Mouse (Mus musculus) liver, adult 2 months (tissue): ENCODE results near the gene Gm21915. TPM values are rescaled to one million over a fixed set of nuclear protein-coding genes. Genes with fewer than 3 reads are reported as not detected.

Experiments used
- DNase-seq: peaks from one replicate; pipeline ENCODE4 v3.0.0-alpha.2; 2011; ENCODE audit warnings: low read depth, low spot score; ENCODE audit errors: extremely low read depth
- H3K27ac ChIP-seq: fragments of 200-500 bp; replicated peaks from 2 replicates; pipeline ENCODE4 v1.5.1; 2012; ENCODE audit warnings: low read depth, mild to moderate bottlenecking, control low read depth, inconsistent platforms, low read length; ENCODE audit not compliant: insufficient read depth
- H3K27me3 ChIP-seq: fragments of 200-500 bp; 2 replicates; pipeline ENCODE4 v1.6.1; 2012; ENCODE audit warnings: mild to moderate bottlenecking, moderate library complexity, low read length, inconsistent platforms; ENCODE audit not compliant: control insufficient read depth, insufficient read depth
- H3K36me3 ChIP-seq: fragments of 200-500 bp; 2 replicates; pipeline ENCODE4 v1.6.1; 2012; ENCODE audit warnings: low read length, inconsistent platforms; ENCODE audit not compliant: control insufficient read depth, insufficient read depth
- H3K4me1 ChIP-seq: fragments of 200-500 bp; 2 replicates; pipeline ENCODE4 v1.6.1; 2011; ENCODE audit warnings: low read length; ENCODE audit not compliant: control insufficient read depth, insufficient read depth
- H3K4me3 ChIP-seq: fragments of 200-500 bp; 2 replicates; pipeline ENCODE4 v1.5.1; 2011; ENCODE audit warnings: low read depth, mild to moderate bottlenecking, control low read depth, low read length, moderate library complexity; ENCODE audit not compliant: insufficient read depth
- H3K79me2 ChIP-seq: fragments of 200-500 bp; 2 replicates; pipeline ENCODE4 v1.6.1; 2012; ENCODE audit warnings: inconsistent platforms, mild to moderate bottlenecking, low read length, moderate library complexity; ENCODE audit not compliant: control insufficient read depth, insufficient read depth
- H3K9ac ChIP-seq: fragments of 200-500 bp; 2 replicates; pipeline ENCODE4 v1.6.1; 2012; ENCODE audit warnings: low read depth, mild to moderate bottlenecking, control low read depth, inconsistent platforms, low read length
- CTCF ChIP-seq: fragments of 200-500 bp; IDR thresholded peaks from 2 replicates; pipeline ENCODE4 v1.5.1; 2011; ENCODE audit warnings: low read depth, low read length, control low read depth
- POLR2A ChIP-seq: fragments of 200-500 bp; IDR thresholded peaks from 2 replicates; pipeline ENCODE4 v1.6.1; 2011; ENCODE audit warnings: low read length, control low read depth; ENCODE audit not compliant: insufficient read depth; ENCODE audit errors: extremely low read depth
- WGBS: fragments of 180-500 bp; shearing (Covaris S2); methylation state at CpG from one replicate; pipeline ENCODE4 v1.1.7; 2018; 5-methylcytosine and 5-hydroxymethylcytosine counted together
- polyA plus RNA-seq: library from polyadenylated mRNA; depleted of rRNA; stranded (reverse); fragments of >200 nt; gene quantifications from 2 replicates; pipeline ENCODE4 v1.2.3, GENCODE M21; 2012
- total RNA-seq: library from RNA; depleted of rRNA; stranded (reverse); fragments of >200 nt; gene quantifications from 2 replicates; pipeline ENCODE4 v1.2.3, GENCODE M21; 2014

Gm21915 gene
- total and polyA plus RNA-seq, 2 experiments = not detected

DNA sequence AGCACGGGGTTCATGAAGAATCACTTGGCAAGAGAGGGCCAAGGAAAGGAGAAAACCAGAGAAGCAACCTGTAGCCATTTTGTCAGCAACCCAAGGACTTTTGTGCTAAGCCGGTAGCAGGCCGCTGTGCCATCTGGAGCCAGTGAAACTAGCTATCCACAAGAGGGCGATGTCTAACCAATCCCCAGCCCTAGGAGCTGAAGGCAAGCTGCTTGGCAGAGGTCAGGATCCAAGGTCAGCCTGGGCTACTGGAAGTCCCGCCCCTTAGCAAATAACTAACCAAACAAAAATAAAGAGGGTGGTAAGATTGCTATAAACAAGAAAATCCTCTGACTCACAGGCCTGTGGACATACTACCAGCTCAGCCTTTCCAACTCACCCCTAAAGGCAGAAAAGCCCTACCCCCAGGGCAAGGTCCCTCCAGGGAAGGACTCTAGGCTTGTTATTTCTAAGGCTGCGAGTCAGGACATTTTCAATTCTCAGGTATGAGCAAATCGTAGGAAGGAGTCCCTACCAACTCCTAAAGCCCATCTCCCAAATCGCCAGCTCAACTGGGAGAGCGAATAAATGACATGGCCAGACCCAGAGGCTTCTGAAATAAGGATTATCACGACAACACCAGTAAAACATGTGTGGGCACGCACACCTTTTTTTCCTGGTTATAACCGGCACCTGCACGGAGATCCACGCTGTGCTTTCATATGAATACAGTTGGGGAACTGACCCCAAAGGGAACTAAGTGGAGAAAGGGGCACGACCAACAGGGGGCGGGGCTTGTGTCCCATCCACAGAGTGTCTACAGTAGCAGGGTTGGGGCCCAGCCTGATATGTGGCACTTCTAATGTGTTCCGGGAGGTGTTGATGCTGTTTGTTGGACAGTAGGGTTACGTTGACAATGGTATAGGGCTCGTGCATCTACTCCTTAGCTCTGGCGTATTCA lies 42.0 kb upstream of the Gm21915 start:
- TF ChIP-seq CTCF (peak; percentile 89), POLR2A (no peak)
- Histone ChIP-seq H3K27me3 (no peaks in the 10 kb centered on the region), H3K4me1 (peaks cover 2% of the 10 kb centered on the region; the same call in 1 of the 2 replicates), H3K27ac (peak overlapping the region; percentile 40; the same call in 1 of the 2 replicates), H3K79me2 (no peaks in the 10 kb centered on the region), H3K9ac (no peak overlapping the region), H3K36me3 (no peaks in the 10 kb centered on the region), H3K4me3 (no peak overlapping the region)
- WGBS = 66% methylated on average over 20 of the region's 20 CpGs
- peak; percentile 90 for DNase-seq

DNA sequence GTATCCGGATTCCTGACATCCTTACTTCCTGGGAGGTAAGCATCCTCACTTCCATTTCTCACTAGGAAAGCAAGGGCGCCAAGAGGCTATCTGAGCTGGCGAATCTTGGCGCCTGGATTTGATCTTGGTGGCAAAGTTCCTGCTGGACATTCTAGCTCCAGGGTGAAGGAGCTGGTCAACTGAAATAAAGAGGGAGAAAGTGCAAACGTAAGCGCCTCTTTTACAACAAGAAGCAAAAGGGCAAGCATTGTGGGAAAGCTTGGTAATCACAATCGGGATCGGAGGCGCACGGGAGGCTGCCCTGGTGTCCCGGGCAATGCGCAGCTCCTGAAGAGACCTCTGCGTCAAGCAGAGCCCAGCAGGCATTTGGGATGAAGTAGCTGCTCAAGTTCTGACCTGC lies 41.0 kb upstream of the Gm21915 start:
- no peaks in the 10 kb centered on the region for H3K27me3 ChIP-seq
- DNase-seq = no peak
- H3K27ac ChIP-seq = no peak overlapping the region
- TF ChIP-seq CTCF (no peak), POLR2A (no peak)
- no peaks in the 10 kb centered on the region for H3K79me2 ChIP-seq
- H3K36me3 ChIP-seq = no peaks in the 10 kb centered on the region
- 84% methylated on average over 13 of the region's 13 CpGs for WGBS
- no peak overlapping the region for H3K9ac ChIP-seq
- H3K4me3 ChIP-seq = no peak overlapping the region
- peaks cover 2% of the 10 kb centered on the region; the same call in 1 of the 2 replicates for H3K4me1 ChIP-seq

DNA sequence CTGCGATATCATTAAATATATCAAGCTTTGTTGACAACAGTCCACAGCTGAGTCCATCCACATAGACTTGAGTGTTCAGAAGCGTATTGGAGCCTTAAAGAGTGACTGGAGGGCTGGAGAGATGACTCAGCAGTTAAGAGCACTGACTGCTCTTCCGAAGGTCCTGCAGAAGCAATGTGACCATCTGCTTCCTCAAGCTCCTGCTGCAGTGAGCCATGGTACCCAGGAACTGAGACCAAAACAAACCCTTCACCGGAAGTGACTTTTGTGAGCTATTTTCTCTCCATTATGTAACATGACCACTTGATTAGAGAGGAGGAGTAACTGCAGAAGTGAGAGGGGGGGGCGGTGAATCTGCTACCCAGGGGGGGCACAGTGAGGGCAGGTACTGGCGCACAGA lies 39.3 kb upstream of the Gm21915 start:
- Histone ChIP-seq H3K27ac (no peak overlapping the region), H3K9ac (no peak overlapping the region), H3K79me2 (no peaks in the 10 kb centered on the region), H3K4me3 (no peak overlapping the region), H3K27me3 (no peaks in the 10 kb centered on the region), H3K4me1 (peaks cover 2% of the 10 kb centered on the region; the same call in 1 of the 2 replicates), H3K36me3 (no peaks in the 10 kb centered on the region)
- no peak for DNase-seq
- WGBS = 75% methylated on average over 6 of the region's 6 CpGs
- TF ChIP-seq CTCF (no peak), POLR2A (no peak)

DNA sequence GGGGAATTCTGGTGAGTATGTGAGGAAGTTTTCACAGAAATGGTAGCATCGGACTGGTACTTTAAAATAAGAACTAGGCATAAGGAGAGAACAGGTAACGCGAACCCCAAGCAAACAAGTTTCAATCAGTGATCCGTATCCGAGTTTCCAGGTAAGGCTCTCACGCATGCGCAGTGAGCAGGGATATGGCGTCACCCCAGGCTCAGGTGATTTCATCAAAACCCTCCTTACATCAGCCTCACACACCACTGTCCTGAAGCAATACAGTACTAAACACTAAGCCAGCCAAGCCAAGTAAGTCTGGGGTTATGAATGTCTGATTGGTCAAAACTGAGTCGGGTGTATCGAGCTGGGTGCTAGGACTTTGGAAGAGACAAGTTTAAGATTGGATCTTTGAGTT lies 38.9 kb upstream of the Gm21915 start:
- Histone ChIP-seq H3K9ac (no peak overlapping the region), H3K27me3 (no peaks in the 10 kb centered on the region), H3K79me2 (no peaks in the 10 kb centered on the region), H3K36me3 (no peaks in the 10 kb centered on the region), H3K27ac (no peak overlapping the region), H3K4me3 (no peak overlapping the region), H3K4me1 (peaks cover 2% of the 10 kb centered on the region; the same call in 1 of the 2 replicates)
- TF ChIP-seq POLR2A (no peak), CTCF (no peak)
- no peak for DNase-seq
- WGBS = 90% methylated on average over 10 of the region's 10 CpGs

DNA sequence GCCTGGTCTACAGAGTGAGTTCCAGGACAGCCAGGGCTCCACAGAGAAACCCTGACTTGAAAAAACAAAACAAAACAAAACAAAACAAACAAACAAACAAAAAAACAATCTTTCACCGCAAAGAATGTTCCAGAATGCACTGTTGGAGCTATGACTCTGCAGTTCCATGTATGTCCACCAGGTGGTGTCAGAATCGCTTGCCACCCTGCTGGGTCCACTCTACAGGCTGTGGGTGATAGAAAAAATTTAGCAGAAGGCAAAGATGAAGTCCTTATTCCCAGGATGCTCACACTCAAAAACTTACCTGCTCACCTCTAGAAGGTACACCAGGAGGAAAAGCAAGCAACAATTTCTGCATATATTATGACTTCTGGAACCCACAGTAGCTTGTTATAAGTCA lies 34.4 kb upstream of the Gm21915 start:
- 1% methylated on average over 2 of the region's 2 CpGs for WGBS
- Histone ChIP-seq H3K4me1 (peaks cover 9% of the 10 kb centered on the region), H3K9ac (no peak overlapping the region), H3K36me3 (no peaks in the 10 kb centered on the region), H3K27me3 (no peaks in the 10 kb centered on the region), H3K4me3 (no peak overlapping the region), H3K27ac (no peak overlapping the region), H3K79me2 (no peaks in the 10 kb centered on the region)
- TF ChIP-seq POLR2A (no peak), CTCF (peak; percentile 79)
- peak; percentile 41 for DNase-seq

DNA sequence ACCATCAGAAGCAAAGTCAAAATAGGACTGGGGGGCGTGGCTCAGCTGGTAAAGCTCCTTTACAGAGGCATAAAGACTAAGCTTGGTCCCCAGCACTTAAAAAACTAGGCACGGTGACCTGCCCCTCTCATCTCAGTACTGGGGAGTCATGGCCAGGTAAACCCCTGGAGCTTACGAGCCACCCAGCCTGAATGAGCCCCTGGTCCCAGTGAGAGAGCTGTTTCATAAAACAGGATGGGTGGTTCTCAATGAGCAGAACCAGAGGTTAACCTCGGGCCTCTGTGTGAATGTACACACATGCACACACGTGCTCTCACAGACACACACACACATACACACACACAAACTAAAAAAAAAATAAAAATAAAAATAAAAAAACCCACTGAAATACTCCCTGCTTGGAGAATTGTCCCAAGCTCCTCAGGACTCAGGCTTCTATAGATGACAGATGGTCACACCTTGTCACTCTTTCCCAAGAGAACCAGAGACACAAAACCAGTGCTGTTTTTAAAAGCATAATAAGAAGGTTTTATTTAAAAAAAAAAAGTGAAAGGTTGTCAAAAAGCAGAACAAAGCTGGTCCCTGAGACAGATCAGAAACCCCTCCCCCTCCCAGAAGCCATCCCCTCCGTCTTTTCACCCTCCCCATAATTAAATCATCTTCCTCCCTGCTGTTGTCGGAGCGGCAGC lies 32.6 kb upstream of the Gm21915 start:
- H3K9ac ChIP-seq = no peak overlapping the region
- H3K79me2 ChIP-seq = no peaks in the 10 kb centered on the region
- 51% methylated on average over 8 of the region's 8 CpGs for WGBS

More for the DNA sequence above, 32.6 kb upstream of the Gm21915 start:
- Histone ChIP-seq H3K27me3 (peaks cover 2% of the 10 kb centered on the region; the same call in 1 of the 2 replicates), H3K4me3 (peak overlapping the region; percentile 55; the same call in 1 of the 2 replicates), H3K4me1 (peaks cover 10% of the 10 kb centered on the region), H3K36me3 (no peaks in the 10 kb centered on the region), H3K27ac (no peak overlapping the region)
- no peak for DNase-seq
- TF ChIP-seq POLR2A = no peak
- no peak for TF ChIP-seq CTCF
